Mouse (Mus musculus): ENCODE measurements around the gene Stac3.

- TF ChIP-seq HCFC1 (IDR thresholded peaks at IDR 0.05; ENCODE audit: low read depth, low read length) (no peak), CTCF (conservative IDR thresholded peaks at IDR 0.05 in 1 of 2, IDR thresholded peaks at IDR 0.05 in 1 of 2; ENCODE audit: low read depth in 2 of 2, low read length in 2 of 2) (no peak), GABPA (IDR thresholded peaks at IDR 0.05; ENCODE audit: insufficient replicate concordance, low read depth, low read length) (no peak), POLR2A (IDR thresholded peaks at IDR 0.05; ENCODE audit: low read depth, low read length) (no peak), ZMIZ1 (IDR thresholded peaks at IDR 0.05; ENCODE audit: low read depth, low read length) (no peak)
Measured at GRCm38 (mm10) chr10:127519041-127519701, 17.7 kb downstream of the Stac3 start.
